Mouse (Mus musculus) forebrain, embryonic 14.5 days (tissue): ENCODE measurements around the gene Acvr2b. TPM values are rescaled to one million over a fixed set of nuclear protein-coding genes. Genes with fewer than 3 reads are reported as not detected.
A peak's percentile ranks its signal among the peaks of the same experiment; 100 is the strongest.

Source experiments
- ATAC-seq: fragments of 200-750 bp; cut with Nextera tagmentation; 2 replicates; pipeline ENCODE4 v1.8.0; 2017; ENCODE audit warnings: mild to moderate bottlenecking, moderate library complexity
- DNase-seq: peaks from one replicate; pipeline ENCODE4 v3.0.0-alpha.2; 2015; ENCODE audit warnings: low spot score
- H3K27ac ChIP-seq: fragments of 300-500 bp; sonication (generic); 2 replicates; pipeline ENCODE4 v1.5.1; 2014; ENCODE audit warnings: low read depth, mild to moderate bottlenecking, control low read depth, low read length, moderate library complexity
- H3K27me3 ChIP-seq: fragments of 300-500 bp; sonication (generic); replicated peaks from 2 replicates; pipeline ENCODE4 v1.6.1; 2014; ENCODE audit warnings: low read length, control low read depth, mixed read lengths; ENCODE audit not compliant: control insufficient read depth, insufficient read depth
- H3K36me3 ChIP-seq: fragments of 300-500 bp; sonication (generic); 2 replicates; pipeline ENCODE4 v1.6.1; 2014; ENCODE audit warnings: low read length, control low read depth; ENCODE audit not compliant: control insufficient read depth, insufficient read depth
- H3K4me1 ChIP-seq: fragments of 300-500 bp; sonication (generic); 2 replicates; pipeline ENCODE4 v1.6.1; 2014; ENCODE audit warnings: antibody characterized with exemption, low read length, control low read depth; ENCODE audit not compliant: control insufficient read depth, insufficient read depth
- H3K4me2 ChIP-seq: fragments of 300-500 bp; sonication (generic); 2 replicates; pipeline ENCODE4 v1.6.1; 2014; ENCODE audit warnings: mild to moderate bottlenecking, control low read depth, low read length
- H3K4me3 ChIP-seq: fragments of 300-500 bp; sonication (generic); 2 replicates; pipeline ENCODE4 v1.5.1; 2014; ENCODE audit warnings: low read depth, low read length, control low read depth
- H3K9ac ChIP-seq: fragments of 300-500 bp; sonication (generic); 2 replicates; pipeline ENCODE4 v1.6.1; 2014; ENCODE audit warnings: mild to moderate bottlenecking, low read length, control low read depth, moderate library complexity
- H3K9me3 ChIP-seq: fragments of 300-500 bp; sonication (generic); replicated peaks from 2 replicates; pipeline ENCODE4 v1.6.1; 2016; ENCODE audit warnings: low read length, control low read depth, mixed read lengths; ENCODE audit not compliant: control insufficient read depth
- WGBS: fragments of 180-500 bp; shearing (Covaris S2); extraction: QIAGEN DNeasy Blood & Tissue Kit; methylation state at CpG from one replicate; pipeline ENCODE4 v1.1.7; 2014; 5-methylcytosine and 5-hydroxymethylcytosine counted together
- polyA plus RNA-seq: library from polyadenylated mRNA; unstranded; fragments of >200 nt; fragmentation: Nextera tagmentation; extraction: Ambion mirVana; gene quantifications from 2 replicates; pipeline ENCODE4 v1.2.1, GENCODE M21; 2014

Acvr2b gene
- polyA plus RNA-seq, 1 experiment from 2014 or later = 25.9 TPM

- Histone ChIP-seq H3K36me3 (peaks cover 42% of the 10 kb centered on the region), H3K9ac (peak within 1 kb of the TSS; percentile 93), H3K9me3 (no peaks in the 10 kb centered on the region), H3K4me2 (peak within 1 kb of the TSS; percentile 93), H3K4me3 (peak within 1 kb of the TSS; percentile 81), H3K27me3 (no peaks in the 10 kb centered on the region), H3K27ac (peak within 1 kb of the TSS; percentile 85), H3K4me1 (peaks cover 10% of the 10 kb centered on the region)
- ATAC-seq (peak; percentile 97), DNase-seq (peak; percentile 98)
- WGBS = under 1% methylated on average over 52 of the region's 52 CpGs
Observed at GRCm38 (mm10) chr9:119444738-119445429, 43.0 kb downstream of the Acvr2b start, which contains the start of gene Exog. Exog (plus strand) TSS chr9:119444943.

- 38% methylated on average over 6 of the region's 6 CpGs for WGBS
- H3K4me1 ChIP-seq = peaks cover 10% of the 10 kb centered on the region
- H3K27ac ChIP-seq = no peak overlapping the region
Observed at GRCm38 (mm10) chr9:119445737-119446136, 43.8 kb downstream of the Acvr2b start.

GRCm38 (mm10) chr9:119455967-119456366 is 54.0 kb downstream of the Acvr2b start:
- H3K9me3 ChIP-seq = no peaks in the 10 kb centered on the region
- ATAC-seq (no peak), DNase-seq (no peak)
- H3K4me1 ChIP-seq = no peaks in the 10 kb centered on the region
- H3K36me3 ChIP-seq = peaks cover 50% of the 10 kb centered on the region
- no peak overlapping the region for H3K27ac ChIP-seq
- no peak overlapping the region for H3K9ac ChIP-seq
- H3K4me2 ChIP-seq = no peak overlapping the region
- 94% methylated on average over 14 of the region's 14 CpGs for WGBS
- H3K27me3 ChIP-seq = no peaks in the 10 kb centered on the region
- no peak overlapping the region for H3K4me3 ChIP-seq

More at GRCm38 (mm10) chr9:119445737-119446136, 43.8 kb downstream of the Acvr2b start:
- Histone ChIP-seq H3K9ac (peak overlapping the region; percentile 93), H3K27me3 (no peaks in the 10 kb centered on the region), H3K9me3 (no peaks in the 10 kb centered on the region), H3K4me2 (peak overlapping the region; percentile 93), H3K4me3 (peak overlapping the region; percentile 81), H3K36me3 (peaks cover 44% of the 10 kb centered on the region)
- DNase-seq = no peak
- no peak for ATAC-seq

- peaks cover 49% of the 10 kb centered on the region for H3K36me3 ChIP-seq
- ATAC-seq = no peak
- H3K4me1 ChIP-seq = no peaks in the 10 kb centered on the region
- DNase-seq = no peak
- 91% methylated on average over 14 of the region's 14 CpGs for WGBS
- no peak overlapping the region for H3K27ac ChIP-seq
- H3K4me2 ChIP-seq = no peak overlapping the region
- no peak overlapping the region for H3K9ac ChIP-seq
- no peaks in the 10 kb centered on the region for H3K27me3 ChIP-seq
- H3K4me3 ChIP-seq = no peak overlapping the region
- no peaks in the 10 kb centered on the region for H3K9me3 ChIP-seq
Observed at GRCm38 (mm10) chr9:119457122-119457521, 55.2 kb downstream of the Acvr2b start.

- Histone ChIP-seq H3K9me3 (no peaks in the 10 kb centered on the region), H3K4me2 (no peak overlapping the region), H3K27me3 (no peaks in the 10 kb centered on the region), H3K9ac (no peak overlapping the region), H3K27ac (no peak overlapping the region), H3K36me3 (peaks cover 64% of the 10 kb centered on the region), H3K4me1 (no peaks in the 10 kb centered on the region), H3K4me3 (no peak overlapping the region)
- ATAC-seq (peak; percentile 40; the same call in 1 of the 2 replicates), DNase-seq (peak; percentile 87)
- 45% methylated on average over 8 of the region's 8 CpGs for WGBS
Observed at GRCm38 (mm10) chr9:119460410-119460809, 58.5 kb downstream of the Acvr2b start.

GRCm38 (mm10) chr9:119465056-119465455 is 63.1 kb downstream of the Acvr2b start:
- Histone ChIP-seq H3K4me1 (no peaks in the 10 kb centered on the region), H3K9ac (no peak overlapping the region), H3K36me3 (peaks cover 75% of the 10 kb centered on the region), H3K27me3 (no peaks in the 10 kb centered on the region), H3K4me2 (no peak overlapping the region), H3K4me3 (no peak overlapping the region), H3K27ac (no peak overlapping the region), H3K9me3 (no peaks in the 10 kb centered on the region)
- 84% methylated on average over 6 of the region's 6 CpGs for WGBS
- no peak for ATAC-seq
- no peak for DNase-seq

GRCm38 (mm10) chr9:119465595-119465994 is 63.7 kb downstream of the Acvr2b start:
- WGBS = 69% methylated on average over 7 of the region's 7 CpGs
- no peaks in the 10 kb centered on the region for H3K9me3 ChIP-seq
- ATAC-seq = peak; percentile 32; the same call in 1 of the 2 replicates
- no peak overlapping the region for H3K4me2 ChIP-seq
- no peaks in the 10 kb centered on the region for H3K4me1 ChIP-seq
- H3K27ac ChIP-seq = no peak overlapping the region
- DNase-seq = peak; percentile 47
- H3K9ac ChIP-seq = no peak overlapping the region
- peaks cover 75% of the 10 kb centered on the region for H3K36me3 ChIP-seq
- no peak overlapping the region for H3K4me3 ChIP-seq
- no peaks in the 10 kb centered on the region for H3K27me3 ChIP-seq

- Histone ChIP-seq H3K4me1 (no peaks in the 10 kb centered on the region), H3K27ac (no peak overlapping the region), H3K4me3 (no peak overlapping the region), H3K9ac (no peak overlapping the region), H3K36me3 (peaks cover 40% of the 10 kb centered on the region), H3K27me3 (no peaks in the 10 kb centered on the region), H3K9me3 (no peaks in the 10 kb centered on the region), H3K4me2 (no peak overlapping the region)
- no peak for DNase-seq
- WGBS = 77% methylated on average over 8 of the region's 8 CpGs
- ATAC-seq = no peak
Observed at GRCm38 (mm10) chr9:119469691-119470353, 67.9 kb downstream of the Acvr2b start.

- H3K9ac ChIP-seq = no peak overlapping the region
- no peak overlapping the region for H3K27ac ChIP-seq
- no peak overlapping the region for H3K4me3 ChIP-seq
- H3K9me3 ChIP-seq = no peaks in the 10 kb centered on the region
- WGBS = 89% methylated on average over 11 of the region's 11 CpGs
- peaks cover 15% of the 10 kb centered on the region for H3K36me3 ChIP-seq
- DNase-seq (no peak), ATAC-seq (no peak)
- H3K4me2 ChIP-seq = no peak overlapping the region
- no peaks in the 10 kb centered on the region for H3K27me3 ChIP-seq
- H3K4me1 ChIP-seq = no peaks in the 10 kb centered on the region
Observed at GRCm38 (mm10) chr9:119472412-119472918, 70.5 kb downstream of the Acvr2b start.
